Mouse (Mus musculus): ENCODE data around the gene Tamm41.

DNA sequence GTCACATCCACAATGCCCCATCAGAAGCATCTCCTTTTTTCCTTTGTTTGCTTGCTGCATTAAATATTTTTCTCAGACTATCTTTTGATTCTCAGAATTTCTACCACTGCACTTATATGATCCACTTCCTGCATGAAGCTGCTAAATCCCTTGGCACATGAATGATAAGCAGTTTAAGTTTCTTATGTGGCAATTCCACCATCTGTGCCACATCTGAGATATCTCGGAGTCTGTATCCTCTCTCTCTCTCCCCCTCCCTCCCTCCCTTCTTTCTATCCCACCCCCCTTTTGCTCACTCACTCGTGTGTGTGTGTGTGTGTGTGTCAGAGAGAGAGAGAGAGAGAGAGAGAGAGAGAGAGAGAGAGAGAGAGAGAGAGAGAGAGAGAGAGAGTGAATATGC lies 10.1 kb upstream of the Tamm41 start:
- TF ChIP-seq GATA1 (IDR thresholded peaks at IDR 0.05; ENCODE audit: borderline replicate concordance, low read length) (no peak), FLI1 (IDR thresholded peaks at IDR 0.05; ENCODE audit: low read length) (no peak)

Data from megakaryocyte, embryonic 14.5 days (primary cell).